Mouse (Mus musculus) ES-Bruce4 (cell line): ENCODE results near the gene Chit1.

Experiments
- EP300 ChIP-seq: IDR thresholded peaks from 2 replicates; pipeline ENCODE4 v1.6.1; 2011; ENCODE audit warnings: low read depth, low read length; ENCODE audit not compliant: insufficient read depth
- POLR2A ChIP-seq: IDR thresholded peaks from one replicate; pipeline ENCODE4 v1.8.1; 2011; ENCODE audit warnings: low read length; ENCODE audit not compliant: insufficient read depth

- TF ChIP-seq POLR2A, result no peak
- TF ChIP-seq EP300, result no peak
Measured at GRCm38 (mm10) chr1:134092852-134093770, 17.9 kb upstream of the Chit1 start.
